Comparison of ENCODE assay signal across 18 mouse cellular contexts in the genomic region with DNA sequence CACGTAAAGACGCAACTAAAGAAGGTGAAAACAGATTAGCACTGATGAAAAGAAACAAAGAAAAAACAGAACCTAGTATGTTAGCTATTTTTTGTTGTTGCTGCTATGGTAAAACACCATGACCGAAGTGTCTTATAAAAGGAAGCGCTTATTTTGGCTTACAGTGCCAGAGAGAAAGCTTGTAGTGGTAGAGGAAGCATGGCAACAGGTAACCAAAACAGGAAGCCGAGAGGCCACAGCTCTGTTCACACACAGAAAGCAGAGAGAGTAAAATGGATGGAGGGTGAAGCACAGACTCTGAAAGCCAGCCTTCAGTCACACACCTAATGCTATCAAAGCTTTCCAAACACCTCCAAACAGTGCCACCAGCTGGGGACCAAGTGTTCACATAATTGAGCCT. TPM values are rescaled to one million over a fixed set of nuclear protein-coding genes. Genes with fewer than 3 reads are reported as not detected.
"Had no signal": no experiment of that assay in that cellular context is flagged by ENCODE, and none has a peak within 500 bp of the region (broad histone marks: within the 10 kb centered on the region; RNA-seq: fewer than 3 reads in every experiment).

No protein-coding gene starts in this region.

- H3K4me2 ChIP-seq: liver, embryonic 11.5 days; lung, embryonic 14.5 days; midbrain, embryonic 12.5 days; midbrain, embryonic 15.5 days; neural tube, embryonic 13.5 days had no signal

- DNase-seq: kidney, adult 11 months; kidney, adult 8-10 months; kidney, postnatal 14 days; layer of hippocampus, postnatal 36 days; liver, postnatal 0 days; lung, embryonic 14.5 days; lung, postnatal 36 days; thymus, postnatal 36 days had no signal

- H3K4me3 ChIP-seq: layer of hippocampus, adult 2 months; left cerebral cortex, adult 2 months; midbrain, embryonic 12.5 days; midbrain, embryonic 15.5 days; neural tube, embryonic 13.5 days had no signal

- H3K9ac ChIP-seq: liver, embryonic 14.5 days; liver, postnatal 0 days; lung, embryonic 14.5 days; midbrain, embryonic 12.5 days; midbrain, embryonic 15.5 days; neural tube, embryonic 13.5 days had no signal

- ATAC-seq: liver, postnatal 0 days; lung, postnatal 0 days; midbrain, embryonic 15.5 days had no signal

- H3K4me1 ChIP-seq: midbrain, embryonic 12.5 days; midbrain, embryonic 15.5 days; neural tube, embryonic 13.5 days had no signal

- H3K9me3 ChIP-seq: midbrain, embryonic 15.5 days had no signal

- H3K36me3 ChIP-seq: midbrain, embryonic 12.5 days; midbrain, embryonic 15.5 days; neural tube, embryonic 13.5 days had no signal

- H3K27me3 ChIP-seq: midbrain, embryonic 12.5 days; midbrain, embryonic 15.5 days; neural tube, embryonic 13.5 days had no signal

- H3K27ac ChIP-seq: layer of hippocampus, adult 2 months; left cerebral cortex, adult 2 months; liver, embryonic 14.5 days; midbrain, embryonic 12.5 days; midbrain, embryonic 15.5 days; neural tube, embryonic 13.5 days had no signal

RNA-seq across cellular contexts. Expression of gene Klhl31, which starts 34.7 kb away (rescaled TPM):
- polyA plus RNA-seq: large intestine, adult 2 months; spleen, adult 2 months had no signal
